Mouse (Mus musculus) kidney, postnatal 0 days (tissue): ENCODE measurements around the gene Cep55. TPM values are rescaled to one million over a fixed set of nuclear protein-coding genes. Genes with fewer than 3 reads are reported as not detected.

ENCODE experiments used
- ATAC-seq: fragments of 200-750 bp; cut with Nextera tagmentation; replicated peaks from 2 replicates; pipeline ENCODE4 v1.8.0; 2017; ENCODE audit warnings: low read depth, moderate number of reproducible peaks, moderate TSS enrichment, moderate library complexity; ENCODE audit not compliant: low FRiP score
- DNase-seq: peaks from one replicate; pipeline ENCODE4 v3.0.0-alpha.2; 2016; ENCODE audit warnings: low spot score
- H3K27ac ChIP-seq: fragments of 300-500 bp; sonication (generic); 2 replicates; pipeline ENCODE4 v1.5.1; 2014; ENCODE audit warnings: mild to moderate bottlenecking
- H3K27me3 ChIP-seq: fragments of 300-500 bp; sonication (generic); 2 replicates; pipeline ENCODE4 v1.6.1; 2014; ENCODE audit warnings: low read length, mixed read lengths; ENCODE audit not compliant: insufficient read depth
- H3K36me3 ChIP-seq: fragments of 300-500 bp; sonication (generic); 2 replicates; pipeline ENCODE4 v1.6.1; 2014; ENCODE audit warnings: low read length, mixed read lengths; ENCODE audit not compliant: insufficient read depth
- H3K4me1 ChIP-seq: fragments of 300-500 bp; sonication (generic); replicated peaks from 2 replicates; pipeline ENCODE4 v1.6.1; 2014; ENCODE audit warnings: antibody characterized with exemption, low read length, mixed read lengths; ENCODE audit not compliant: insufficient read depth
- H3K4me2 ChIP-seq: fragments of 300-500 bp; sonication (generic); 2 replicates; pipeline ENCODE4 v1.6.1; 2014; ENCODE audit warnings: mild to moderate bottlenecking, low read length, moderate library complexity, mixed read lengths
- H3K4me3 ChIP-seq: fragments of 300-500 bp; sonication (generic); replicated peaks from 2 replicates; pipeline ENCODE4 v1.5.1; 2014; ENCODE audit warnings: low read depth, low read length
- H3K9ac ChIP-seq: fragments of 300-500 bp; sonication (generic); 2 replicates; pipeline ENCODE4 v1.6.1; 2014; ENCODE audit warnings: low read depth, low read length
- H3K9me3 ChIP-seq: fragments of 300-500 bp; sonication (generic); replicated peaks from 2 replicates; pipeline ENCODE4 v1.6.1; 2016; ENCODE audit warnings: low read length, inconsistent platforms, mixed read lengths
- CTCF ChIP-seq: IDR thresholded peaks from 2 replicates; pipeline ENCODE4 v1.5.1; 2016; ENCODE audit warnings: antibody characterized with exemption, low read depth, mild to moderate bottlenecking, moderate library complexity
- WGBS: fragments of 180-500 bp; shearing (Covaris S2); extraction: QIAGEN DNeasy Blood & Tissue Kit; methylation state at CpG from one replicate; pipeline ENCODE4 v1.1.7; 2014; 5-methylcytosine and 5-hydroxymethylcytosine counted together
- polyA plus RNA-seq: library from polyadenylated mRNA; unstranded; fragments of >200 nt; fragmentation: Nextera tagmentation; extraction: Ambion mirVana; gene quantifications from 2 replicates; pipeline ENCODE4 v1.2.1, GENCODE M21; 2015

Cep55 gene
- polyA plus RNA-seq, 1 experiment from 2014 or later: 13.8 TPM

- ATAC-seq (no peak), DNase-seq (no peak)
- H3K27ac ChIP-seq: no peak overlapping the region
- no peaks in the 10 kb centered on the region for H3K9me3 ChIP-seq
- no peaks in the 10 kb centered on the region for H3K27me3 ChIP-seq
- H3K4me3 ChIP-seq: no peak overlapping the region
- H3K36me3 ChIP-seq: no peaks in the 10 kb centered on the region
- H3K9ac ChIP-seq: no peak overlapping the region
- 42% methylated on average over 2 of the region's 2 CpGs for WGBS
- no peak overlapping the region for H3K4me2 ChIP-seq
- no peak for TF ChIP-seq CTCF
- no peaks in the 10 kb centered on the region; the same call in 1 of the 2 replicates for H3K4me1 ChIP-seq
Measured at GRCm38 (mm10) chr19:38035766-38036165, 19.0 kb upstream of the Cep55 start.

GRCm38 (mm10) chr19:38038267-38038666 is 16.5 kb upstream of the Cep55 start:
- ATAC-seq (0 out of 2 replicates have a peak, but pooled peaks have one; percentile 23), DNase-seq (peak; percentile 66)
- no peaks in the 10 kb centered on the region for H3K27me3 ChIP-seq
- H3K9ac ChIP-seq: no peak overlapping the region
- no peaks in the 10 kb centered on the region; the same call in 1 of the 2 replicates for H3K4me1 ChIP-seq
- no peak overlapping the region for H3K4me2 ChIP-seq
- no peaks in the 10 kb centered on the region for H3K9me3 ChIP-seq
- WGBS: 54% methylated on average over 2 of the region's 2 CpGs
- no peak overlapping the region for H3K4me3 ChIP-seq
- no peaks in the 10 kb centered on the region for H3K36me3 ChIP-seq
- H3K27ac ChIP-seq: no peak overlapping the region
- no peak for TF ChIP-seq CTCF

GRCm38 (mm10) chr19:38042261-38042722 is 12.5 kb upstream of the Cep55 start:
- no peak for TF ChIP-seq CTCF
- peak overlapping the region; percentile 50 for H3K4me3 ChIP-seq
- H3K27ac ChIP-seq: peak overlapping the region; percentile 80
- peak; percentile 69 for DNase-seq
- H3K9ac ChIP-seq: peak overlapping the region; percentile 64
- peak overlapping the region; percentile 85 for H3K4me2 ChIP-seq
- H3K36me3 ChIP-seq: no peaks in the 10 kb centered on the region
- WGBS: 12% methylated on average over 5 of the region's 5 CpGs
- H3K27me3 ChIP-seq: no peaks in the 10 kb centered on the region
- ATAC-seq: peak; percentile 60
- H3K9me3 ChIP-seq: no peaks in the 10 kb centered on the region
- no peaks in the 10 kb centered on the region; the same call in 1 of the 2 replicates for H3K4me1 ChIP-seq

- Histone ChIP-seq H3K27ac (peak within 1 kb of the TSS; percentile 80), H3K9ac (peak within 1 kb of the TSS; percentile 64), H3K4me3 (peak within 1 kb of the TSS; percentile 50), H3K36me3 (no peaks in the 10 kb centered on the region), H3K4me2 (peak within 1 kb of the TSS; percentile 85), H3K9me3 (no peaks in the 10 kb centered on the region), H3K4me1 (no peaks in the 10 kb centered on the region; the same call in 1 of the 2 replicates), H3K27me3 (no peaks in the 10 kb centered on the region)
- ATAC-seq (peak; percentile 66), DNase-seq (peak; percentile 91)
- under 1% methylated on average over 28 of the region's 28 CpGs for WGBS
- peak; percentile 77 for TF ChIP-seq CTCF
Measured at GRCm38 (mm10) chr19:38043281-38043981, 11.4 kb upstream of the Cep55 start, which contains the start of gene Myof. TSS of gene Myof (minus strand) at chr19:38043577.

GRCm38 (mm10) chr19:38045198-38045597 is 9.6 kb upstream of the Cep55 start:
- no peaks in the 10 kb centered on the region for H3K27me3 ChIP-seq
- H3K9ac ChIP-seq: no peak overlapping the region
- no peak for TF ChIP-seq CTCF
- no peak overlapping the region for H3K4me3 ChIP-seq
- 87% methylated on average over 3 of the region's 3 CpGs for WGBS
- H3K36me3 ChIP-seq: no peaks in the 10 kb centered on the region
- no peaks in the 10 kb centered on the region for H3K9me3 ChIP-seq
- no peaks in the 10 kb centered on the region; the same call in 1 of the 2 replicates for H3K4me1 ChIP-seq
- no peak overlapping the region for H3K27ac ChIP-seq
- DNase-seq: no peak
- no peak for ATAC-seq
- no peak overlapping the region for H3K4me2 ChIP-seq

GRCm38 (mm10) chr19:38049686-38050085 is 5.1 kb upstream of the Cep55 start:
- no peaks in the 10 kb centered on the region for H3K9me3 ChIP-seq
- no peak overlapping the region for H3K9ac ChIP-seq
- H3K4me3 ChIP-seq: no peak overlapping the region
- no peaks in the 10 kb centered on the region for H3K4me1 ChIP-seq
- H3K27me3 ChIP-seq: no peaks in the 10 kb centered on the region
- no peak for TF ChIP-seq CTCF
- WGBS: 93% methylated on average over 1 of the region's 1 CpGs
- H3K27ac ChIP-seq: no peak overlapping the region
- no peak overlapping the region for H3K4me2 ChIP-seq
- ATAC-seq (no peak), DNase-seq (no peak)
- H3K36me3 ChIP-seq: no peaks in the 10 kb centered on the region
